Mouse (Mus musculus): ENCODE measurements around the gene Csrnp3. TPM values are rescaled to one million over a fixed set of nuclear protein-coding genes. Genes with fewer than 3 reads are reported as not detected.
"Not testable (repeated sequence)": the region's sequence is repeated elsewhere in the genome, so short reads cannot be mapped to it uniquely, and the experiment has no call there.

Gene Csrnp3
- polyA plus RNA-seq, 1 experiment = 0.01 TPM

- H3ac ChIP-seq (ENCODE audit: control insufficient read depth, insufficient read length) = no peak overlapping the region
- H3K36me3 ChIP-seq (ENCODE audit: control insufficient read depth, insufficient read depth) = no peaks in the 10 kb centered on the region
- H3K79me2 ChIP-seq (ENCODE audit: control insufficient read depth, insufficient read depth) = no peaks in the 10 kb centered on the region
- no peak overlapping the region for H3K4me3 ChIP-seq
- no peaks in the 10 kb centered on the region for H3K27me3 ChIP-seq (ENCODE audit: control insufficient read depth, insufficient read depth, insufficient read length)
- no peak overlapping the region for H3K4me2 ChIP-seq (ENCODE audit: low read depth)
- TF ChIP-seq CEBPB (IDR thresholded peaks at IDR 0.05; ENCODE audit: insufficient read depth, poor library complexity, severe bottlenecking) (no peak), POLR2A (IDR thresholded peaks at IDR 0.05; ENCODE audit: insufficient read length, low read depth) (no peak), MAX (IDR thresholded peaks at IDR 0.05; ENCODE audit: low read depth) (no peak), POLR2AphosphoS2 (IDR thresholded peaks at IDR 0.05; ENCODE audit: insufficient read length, low read depth) (no peak), TCF3 (IDR thresholded peaks at IDR 0.05; ENCODE audit: insufficient read length, low read depth) (no peak), USF1 (IDR thresholded peaks at IDR 0.05; ENCODE audit: low read depth) (no peak), MYOG (IDR thresholded peaks at IDR 0.05; ENCODE audit: control insufficient read depth in 1 of 3, insufficient read depth in 1 of 3, insufficient read length in 2 of 3, low read depth in 2 of 3) (no peak), E2F4 (IDR thresholded peaks at IDR 0.05; ENCODE audit: insufficient read depth) (no peak), SRF (IDR thresholded peaks at IDR 0.05; ENCODE audit: control insufficient read depth, insufficient read length, low read depth) (no peak), MYOD1 (IDR thresholded peaks at IDR 0.05; ENCODE audit: control insufficient read depth in 1 of 3, insufficient read length in 2 of 3, low read depth in 2 of 3) (no peak), TCF12 (IDR thresholded peaks at IDR 0.05; ENCODE audit: insufficient read depth, poor library complexity, severe bottlenecking) (no peak), REST (IDR thresholded peaks at IDR 0.05; ENCODE audit: insufficient read depth, insufficient read length) (no peak)
Observed at GRCm38 (mm10) chr2:65847463-65848110, 2.0 kb downstream of the Csrnp3 start.

GRCm38 (mm10) chr2:65848706-65849105, 3.1 kb downstream of the Csrnp3 start:
- H3K36me3 ChIP-seq (ENCODE audit: control insufficient read depth, insufficient read depth) = no peaks in the 10 kb centered on the region
- H3K79me2 ChIP-seq (ENCODE audit: control insufficient read depth, insufficient read depth) = no peaks in the 10 kb centered on the region
- H3K27me3 ChIP-seq (ENCODE audit: control insufficient read depth, insufficient read depth, insufficient read length) = no peaks in the 10 kb centered on the region
- no peak overlapping the region for H3K4me2 ChIP-seq (ENCODE audit: low read depth)
- no peak overlapping the region for H3K4me3 ChIP-seq
- TF ChIP-seq POLR2AphosphoS2 (IDR thresholded peaks at IDR 0.05; ENCODE audit: insufficient read length, low read depth) = no peak
- TF ChIP-seq MYOD1 (IDR thresholded peaks at IDR 0.05; ENCODE audit: control insufficient read depth in 1 of 3, insufficient read length in 2 of 3, low read depth in 2 of 3) = no peak
- no peak for TF ChIP-seq USF1 (IDR thresholded peaks at IDR 0.05; ENCODE audit: low read depth)
- TF ChIP-seq REST (IDR thresholded peaks at IDR 0.05; ENCODE audit: insufficient read depth, insufficient read length) = no peak
- no peak for TF ChIP-seq MYOG (IDR thresholded peaks at IDR 0.05; ENCODE audit: control insufficient read depth in 1 of 3, insufficient read depth in 1 of 3, insufficient read length in 2 of 3, low read depth in 2 of 3)
- no peak for TF ChIP-seq CEBPB (IDR thresholded peaks at IDR 0.05; ENCODE audit: insufficient read depth, poor library complexity, severe bottlenecking)
- no peak for TF ChIP-seq POLR2A (IDR thresholded peaks at IDR 0.05; ENCODE audit: insufficient read length, low read depth)
- no peak for TF ChIP-seq E2F4 (IDR thresholded peaks at IDR 0.05; ENCODE audit: insufficient read depth)
- no peak for TF ChIP-seq SRF (IDR thresholded peaks at IDR 0.05; ENCODE audit: control insufficient read depth, insufficient read length, low read depth)
- TF ChIP-seq TCF12 (IDR thresholded peaks at IDR 0.05; ENCODE audit: insufficient read depth, poor library complexity, severe bottlenecking) = no peak
- no peak for TF ChIP-seq MAX (IDR thresholded peaks at IDR 0.05; ENCODE audit: low read depth)
- TF ChIP-seq TCF3 (IDR thresholded peaks at IDR 0.05; ENCODE audit: insufficient read length, low read depth) = no peak
- H3ac ChIP-seq (ENCODE audit: control insufficient read depth, insufficient read length) = no peak overlapping the region

GRCm38 (mm10) chr2:65850282-65850681, 4.7 kb downstream of the Csrnp3 start:
- not testable (repeated sequence) for H3K27me3 ChIP-seq (ENCODE audit: control insufficient read depth, insufficient read depth, insufficient read length); H3K79me2 ChIP-seq (ENCODE audit: control insufficient read depth, insufficient read depth); H3K4me3 ChIP-seq; H3K4me2 ChIP-seq (ENCODE audit: low read depth); H3K36me3 ChIP-seq (ENCODE audit: control insufficient read depth, insufficient read depth); H3ac ChIP-seq (ENCODE audit: control insufficient read depth, insufficient read length)

GRCm38 (mm10) chr2:65856791-65857190, 11.2 kb downstream of the Csrnp3 start:
- Histone ChIP-seq H3K79me2 (ENCODE audit: control insufficient read depth, insufficient read depth) (no peaks in the 10 kb centered on the region), H3ac (ENCODE audit: control insufficient read depth, insufficient read length) (no peak overlapping the region), H3K36me3 (ENCODE audit: control insufficient read depth, insufficient read depth) (no peaks in the 10 kb centered on the region), H3K27me3 (ENCODE audit: control insufficient read depth, insufficient read depth, insufficient read length) (no peaks in the 10 kb centered on the region), H3K4me2 (ENCODE audit: low read depth) (no peak overlapping the region), H3K4me3 (no peak overlapping the region)
- TF ChIP-seq POLR2A (IDR thresholded peaks at IDR 0.05; ENCODE audit: insufficient read length, low read depth) (no peak), SRF (IDR thresholded peaks at IDR 0.05; ENCODE audit: control insufficient read depth, insufficient read length, low read depth) (no peak), MAX (IDR thresholded peaks at IDR 0.05; ENCODE audit: low read depth) (no peak), TCF12 (IDR thresholded peaks at IDR 0.05; ENCODE audit: insufficient read depth, poor library complexity, severe bottlenecking) (no peak), POLR2AphosphoS2 (IDR thresholded peaks at IDR 0.05; ENCODE audit: insufficient read length, low read depth) (no peak), TCF3 (IDR thresholded peaks at IDR 0.05; ENCODE audit: insufficient read length, low read depth) (no peak), MYOG (IDR thresholded peaks at IDR 0.05; ENCODE audit: control insufficient read depth in 1 of 3, insufficient read depth in 1 of 3, insufficient read length in 2 of 3, low read depth in 2 of 3) (no peak), REST (IDR thresholded peaks at IDR 0.05; ENCODE audit: insufficient read depth, insufficient read length) (no peak), USF1 (IDR thresholded peaks at IDR 0.05; ENCODE audit: low read depth) (no peak), MYOD1 (IDR thresholded peaks at IDR 0.05; ENCODE audit: control insufficient read depth in 1 of 3, insufficient read length in 2 of 3, low read depth in 2 of 3) (no peak), E2F4 (IDR thresholded peaks at IDR 0.05; ENCODE audit: insufficient read depth) (no peak), CEBPB (IDR thresholded peaks at IDR 0.05; ENCODE audit: insufficient read depth, poor library complexity, severe bottlenecking) (no peak)

Data from myocyte (in vitro differentiated cells).